Mouse (Mus musculus): ENCODE data around the gene Fbxo48. TPM values are rescaled to one million over a fixed set of nuclear protein-coding genes. Genes with fewer than 3 reads are reported as not detected.

Gene Fbxo48
- polyA plus RNA-seq, 1 experiment from 2014 or later: 1.4 TPM

DNA sequence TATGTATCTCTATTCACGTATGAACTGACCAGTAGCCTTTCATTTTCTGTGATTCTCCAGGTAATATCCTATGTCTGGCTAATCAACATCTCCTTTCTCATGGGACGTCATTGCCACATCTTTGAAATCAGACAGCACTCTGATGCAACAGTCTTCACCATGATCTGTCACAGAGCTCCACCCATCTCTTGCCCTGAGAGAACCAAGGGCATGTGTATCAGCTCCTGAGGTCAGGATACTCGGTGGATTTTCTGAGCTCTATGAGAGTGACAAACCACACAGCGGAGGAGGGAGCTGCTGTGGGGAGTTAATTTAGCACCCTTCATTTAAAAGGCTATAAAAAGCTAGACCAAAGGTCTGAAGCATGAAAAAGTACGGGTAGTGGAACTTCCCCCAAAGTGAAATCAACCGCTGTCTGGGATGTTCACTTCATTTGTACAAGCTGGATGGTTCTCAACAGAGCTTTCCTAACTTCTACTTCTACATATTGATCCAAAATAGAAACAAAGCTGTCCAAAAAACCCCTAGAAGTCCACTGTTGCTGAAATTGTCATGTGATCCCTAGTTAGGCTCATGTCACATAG lies 36.7 kb downstream of the Fbxo48 start:
- Histone ChIP-seq H3K9ac (ENCODE audit: low read length) (no peak overlapping the region), H3K9me3 (ENCODE audit: control insufficient read depth, low read length) (no peaks in the 10 kb centered on the region), H3K4me1 (replicated peaks; ENCODE audit: control insufficient read depth, insufficient read depth, low read length) (no peaks in the 10 kb centered on the region), H3K4me3 (ENCODE audit: low read length) (no peak overlapping the region), H3K27me3 (ENCODE audit: control insufficient read depth, insufficient read depth, low read depth, low read length) (no peaks in the 10 kb centered on the region), H3K27ac (ENCODE audit: low read length) (no peak overlapping the region), H3K4me2 (ENCODE audit: low read depth, low read length) (no peak overlapping the region), H3K36me3 (ENCODE audit: control insufficient read depth, insufficient read depth, low read length) (no peaks in the 10 kb centered on the region)
- ATAC-seq (ENCODE audit: low read depth): no peak
- WGBS: 64% methylated on average over 6 of the region's 6 CpGs

- H3K4me2 ChIP-seq (ENCODE audit: low read depth, low read length): no peak overlapping the region
- H3K4me1 ChIP-seq (replicated peaks; ENCODE audit: control insufficient read depth, insufficient read depth, low read length): no peaks in the 10 kb centered on the region
- no peak overlapping the region for H3K27ac ChIP-seq (ENCODE audit: low read length)
- no peak overlapping the region for H3K4me3 ChIP-seq (ENCODE audit: low read length)
- ATAC-seq (ENCODE audit: low read depth): no peak
- 84% methylated on average over 5 of the region's 5 CpGs for WGBS
- no peak overlapping the region for H3K9ac ChIP-seq (ENCODE audit: low read length)
- H3K9me3 ChIP-seq (ENCODE audit: control insufficient read depth, low read length): no peaks in the 10 kb centered on the region
- no peaks in the 10 kb centered on the region for H3K27me3 ChIP-seq (ENCODE audit: control insufficient read depth, insufficient read depth, low read depth, low read length)
- no peaks in the 10 kb centered on the region for H3K36me3 ChIP-seq (ENCODE audit: control insufficient read depth, insufficient read depth, low read length)
These were observed 38.7 kb downstream of the Fbxo48 start for GRCm38 (mm10) chr11:16989885-16990284.

DNA sequence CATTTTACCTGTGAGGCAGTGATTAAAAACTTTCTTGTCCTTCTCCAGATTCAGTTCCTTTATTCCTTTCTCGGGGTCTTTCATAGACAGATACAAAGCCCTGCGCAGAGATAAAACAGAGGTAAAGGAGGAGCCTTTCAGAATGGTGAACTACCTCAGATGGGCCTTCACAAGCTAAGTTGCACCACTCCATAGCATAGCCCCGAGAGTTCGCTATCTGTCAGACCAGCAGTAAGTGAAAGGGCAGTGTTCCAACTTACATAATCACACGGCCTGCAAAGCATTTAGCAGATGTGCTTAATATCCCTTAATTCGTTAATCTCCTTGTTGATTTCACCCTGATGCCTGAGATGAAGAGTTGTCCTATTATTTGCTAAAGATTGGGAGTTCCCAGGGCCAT lies 41.7 kb downstream of the Fbxo48 start:
- no peak for ATAC-seq (ENCODE audit: low read depth)
- Histone ChIP-seq H3K9me3 (ENCODE audit: control insufficient read depth, low read length) (no peaks in the 10 kb centered on the region), H3K27me3 (ENCODE audit: control insufficient read depth, insufficient read depth, low read depth, low read length) (no peaks in the 10 kb centered on the region), H3K27ac (ENCODE audit: low read length) (no peak overlapping the region), H3K4me1 (replicated peaks; ENCODE audit: control insufficient read depth, insufficient read depth, low read length) (no peaks in the 10 kb centered on the region), H3K9ac (ENCODE audit: low read length) (no peak overlapping the region), H3K36me3 (ENCODE audit: control insufficient read depth, insufficient read depth, low read length) (no peaks in the 10 kb centered on the region), H3K4me2 (ENCODE audit: low read depth, low read length) (no peak overlapping the region), H3K4me3 (ENCODE audit: low read length) (no peak overlapping the region)
- WGBS: 69% methylated on average over 6 of the region's 6 CpGs

DNA sequence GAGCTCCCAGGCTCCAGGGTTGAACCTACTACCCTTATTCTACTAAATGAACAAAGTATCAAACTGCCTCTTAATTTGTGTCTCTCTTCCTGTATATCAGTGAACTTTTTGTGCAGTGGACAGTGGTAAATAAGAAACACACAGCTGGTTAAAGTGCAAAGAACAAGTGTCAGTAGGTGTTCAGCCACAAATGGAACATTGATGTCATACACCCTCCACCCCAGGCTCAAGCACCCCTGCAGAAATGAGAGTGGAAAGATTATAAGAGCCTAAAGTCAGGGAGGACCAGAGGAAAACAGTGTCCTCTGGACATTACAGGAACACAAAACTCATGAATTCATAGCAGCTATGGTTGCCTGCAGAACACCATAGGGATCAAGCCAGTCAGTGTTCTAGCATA lies 45.6 kb downstream of the Fbxo48 start:
- H3K9me3 ChIP-seq (ENCODE audit: control insufficient read depth, low read length): no peaks in the 10 kb centered on the region
- no peak overlapping the region for H3K27ac ChIP-seq (ENCODE audit: low read length)
- H3K9ac ChIP-seq (ENCODE audit: low read length): no peak overlapping the region
- H3K27me3 ChIP-seq (ENCODE audit: control insufficient read depth, insufficient read depth, low read depth, low read length): no peaks in the 10 kb centered on the region
- no peak overlapping the region for H3K4me2 ChIP-seq (ENCODE audit: low read depth, low read length)
- no peaks in the 10 kb centered on the region for H3K4me1 ChIP-seq (replicated peaks; ENCODE audit: control insufficient read depth, insufficient read depth, low read length)
- no peak overlapping the region for H3K4me3 ChIP-seq (ENCODE audit: low read length)
- H3K36me3 ChIP-seq (ENCODE audit: control insufficient read depth, insufficient read depth, low read length): no peaks in the 10 kb centered on the region
- ATAC-seq (ENCODE audit: low read depth): no peak

GRCm38 (mm10) chr11:16997465-16997864 lies 46.3 kb downstream of the Fbxo48 start:
- H3K4me1 ChIP-seq (replicated peaks; ENCODE audit: control insufficient read depth, insufficient read depth, low read length): no peaks in the 10 kb centered on the region
- no peaks in the 10 kb centered on the region for H3K36me3 ChIP-seq (ENCODE audit: control insufficient read depth, insufficient read depth, low read length)
- H3K27me3 ChIP-seq (ENCODE audit: control insufficient read depth, insufficient read depth, low read depth, low read length): no peaks in the 10 kb centered on the region
- H3K4me3 ChIP-seq (ENCODE audit: low read length): no peak overlapping the region
- H3K27ac ChIP-seq (ENCODE audit: low read length): no peak overlapping the region
- no peak overlapping the region for H3K4me2 ChIP-seq (ENCODE audit: low read depth, low read length)
- H3K9me3 ChIP-seq (ENCODE audit: control insufficient read depth, low read length): no peaks in the 10 kb centered on the region
- no peak overlapping the region for H3K9ac ChIP-seq (ENCODE audit: low read length)
- no peak for ATAC-seq (ENCODE audit: low read depth)

DNA sequence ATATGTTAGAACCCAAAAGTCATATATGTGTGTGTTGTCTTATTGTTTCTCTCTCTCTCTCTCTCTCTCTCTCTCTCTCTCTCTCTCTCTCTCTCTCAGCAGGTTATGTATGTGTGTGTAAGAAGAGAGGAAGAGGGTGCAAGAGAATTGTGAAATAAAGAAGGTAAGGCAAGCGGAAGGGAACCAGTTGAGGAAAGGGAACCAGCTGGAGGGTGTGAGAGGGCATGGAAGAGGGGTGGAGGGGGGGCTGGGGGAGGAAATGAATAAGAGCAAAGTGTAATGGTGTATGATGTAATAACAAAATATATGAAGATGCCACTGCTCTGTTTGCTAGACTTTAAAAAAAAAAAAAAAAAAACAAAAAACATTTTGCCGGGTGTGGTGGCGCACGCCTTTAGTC lies 48.2 kb downstream of the Fbxo48 start:
- ATAC-seq (ENCODE audit: low read depth): no peak
- H3K4me3 ChIP-seq (ENCODE audit: low read length): no peak overlapping the region
- no peaks in the 10 kb centered on the region for H3K36me3 ChIP-seq (ENCODE audit: control insufficient read depth, insufficient read depth, low read length)
- H3K9ac ChIP-seq (ENCODE audit: low read length): no peak overlapping the region
- H3K4me2 ChIP-seq (ENCODE audit: low read depth, low read length): no peak overlapping the region
- no peaks in the 10 kb centered on the region for H3K27me3 ChIP-seq (ENCODE audit: control insufficient read depth, insufficient read depth, low read depth, low read length)
- H3K9me3 ChIP-seq (ENCODE audit: control insufficient read depth, low read length): no peaks in the 10 kb centered on the region
- 84% methylated on average over 4 of the region's 4 CpGs for WGBS
- no peak overlapping the region for H3K27ac ChIP-seq (ENCODE audit: low read length)
- H3K4me1 ChIP-seq (replicated peaks; ENCODE audit: control insufficient read depth, insufficient read depth, low read length): no peaks in the 10 kb centered on the region

DNA sequence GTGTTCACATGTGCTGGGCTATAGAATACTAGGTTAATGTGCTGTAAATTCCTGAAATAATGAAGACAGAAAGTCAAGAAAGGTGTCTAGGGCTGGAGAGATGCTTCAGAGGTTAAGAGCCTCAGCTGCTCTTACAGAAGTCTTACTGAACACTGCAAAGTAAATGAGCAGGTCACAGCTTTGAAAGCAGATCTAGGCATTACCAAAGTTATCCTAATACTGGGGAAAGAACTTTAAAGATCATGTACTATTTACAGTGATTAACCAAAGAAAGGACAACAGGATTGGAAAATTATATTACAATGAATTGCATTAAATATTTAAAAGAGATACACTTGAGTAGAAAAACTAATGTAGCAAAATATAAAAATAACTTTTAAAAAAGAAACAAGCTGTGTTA lies 48.8 kb downstream of the Fbxo48 start:
- no peak overlapping the region for H3K9ac ChIP-seq (ENCODE audit: low read length)
- H3K27me3 ChIP-seq (ENCODE audit: control insufficient read depth, insufficient read depth, low read depth, low read length): no peaks in the 10 kb centered on the region
- no peak for ATAC-seq (ENCODE audit: low read depth)
- H3K36me3 ChIP-seq (ENCODE audit: control insufficient read depth, insufficient read depth, low read length): no peaks in the 10 kb centered on the region
- H3K9me3 ChIP-seq (ENCODE audit: control insufficient read depth, low read length): no peaks in the 10 kb centered on the region
- no peak overlapping the region for H3K4me3 ChIP-seq (ENCODE audit: low read length)
- H3K27ac ChIP-seq (ENCODE audit: low read length): no peak overlapping the region
- H3K4me1 ChIP-seq (replicated peaks; ENCODE audit: control insufficient read depth, insufficient read depth, low read length): no peaks in the 10 kb centered on the region
- H3K4me2 ChIP-seq (ENCODE audit: low read depth, low read length): no peak overlapping the region

DNA sequence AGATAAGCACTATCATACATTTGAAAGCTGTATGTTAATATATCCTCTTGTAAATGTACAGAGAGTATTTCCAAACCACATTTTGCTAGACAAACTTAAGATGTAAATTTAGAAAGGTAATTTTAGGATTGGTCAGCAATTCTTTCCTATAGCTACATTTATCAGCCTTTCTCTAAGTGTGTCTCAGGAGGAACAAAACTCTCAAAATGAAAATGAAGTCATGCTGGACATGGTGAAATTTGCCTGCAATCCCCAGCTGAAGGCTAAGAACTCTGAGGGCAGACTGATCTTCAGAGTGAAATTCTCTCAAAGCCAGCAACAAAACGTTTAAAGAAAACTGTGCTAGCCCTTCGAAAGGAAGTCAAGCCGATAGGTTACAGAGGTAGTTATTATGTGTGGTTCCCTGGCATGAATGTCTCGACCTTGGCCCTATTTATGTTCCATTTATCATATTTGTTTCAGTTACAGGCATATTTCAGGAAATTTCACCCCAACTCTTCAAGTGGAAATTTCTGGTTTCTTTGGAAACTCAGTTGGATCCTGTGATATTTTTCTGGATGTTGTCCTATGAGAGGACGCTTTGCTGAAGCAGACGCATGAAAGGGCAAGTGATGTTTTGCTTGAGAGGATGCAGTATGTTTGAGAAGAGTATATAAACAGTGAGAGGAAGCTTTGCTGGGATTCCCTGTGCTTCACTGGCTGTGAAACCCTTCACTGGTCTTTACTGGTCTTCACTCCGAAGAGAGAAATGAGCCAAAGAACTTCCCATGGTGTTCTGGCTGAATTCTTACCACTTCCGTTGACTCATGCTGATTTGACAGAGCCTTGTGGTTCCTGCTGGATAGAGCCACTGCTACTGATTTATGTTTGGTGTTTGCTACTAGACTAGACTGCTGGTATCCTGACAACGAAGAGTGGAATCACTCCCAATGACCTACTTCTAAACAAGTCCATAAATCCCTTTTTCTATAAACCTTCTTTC lies 49.5 kb downstream of the Fbxo48 start:
- Histone ChIP-seq H3K27ac (ENCODE audit: low read length) (no peak overlapping the region), H3K4me1 (replicated peaks; ENCODE audit: control insufficient read depth, insufficient read depth, low read length) (no peaks in the 10 kb centered on the region), H3K4me2 (ENCODE audit: low read depth, low read length) (no peak overlapping the region), H3K9me3 (ENCODE audit: control insufficient read depth, low read length) (no peaks in the 10 kb centered on the region), H3K27me3 (ENCODE audit: control insufficient read depth, insufficient read depth, low read depth, low read length) (no peaks in the 10 kb centered on the region), H3K4me3 (ENCODE audit: low read length) (no peak overlapping the region), H3K36me3 (ENCODE audit: control insufficient read depth, insufficient read depth, low read length) (no peaks in the 10 kb centered on the region), H3K9ac (ENCODE audit: low read length) (no peak overlapping the region)
- WGBS: 65% methylated on average over 9 of the region's 9 CpGs
- no peak for ATAC-seq (ENCODE audit: low read depth)

- Histone ChIP-seq H3K4me3 (ENCODE audit: low read length) (no peak overlapping the region), H3K4me1 (replicated peaks; ENCODE audit: control insufficient read depth, insufficient read depth, low read length) (no peaks in the 10 kb centered on the region), H3K36me3 (ENCODE audit: control insufficient read depth, insufficient read depth, low read length) (no peaks in the 10 kb centered on the region), H3K27me3 (ENCODE audit: control insufficient read depth, insufficient read depth, low read depth, low read length) (no peaks in the 10 kb centered on the region), H3K9me3 (ENCODE audit: control insufficient read depth, low read length) (no peaks in the 10 kb centered on the region), H3K4me2 (ENCODE audit: low read depth, low read length) (no peak overlapping the region), H3K27ac (ENCODE audit: low read length) (no peak overlapping the region), H3K9ac (ENCODE audit: low read length) (no peak overlapping the region)
- WGBS: 68% methylated on average over 7 of the region's 7 CpGs
- no peak for ATAC-seq (ENCODE audit: low read depth)
These were observed 51.7 kb downstream of the Fbxo48 start for GRCm38 (mm10) chr11:17002739-17003373.

Data from lung, embryonic 16.5 days (tissue).